Mouse (Mus musculus) CH12.LX (cell line): ENCODE measurements around the gene Zfp281. TPM values are rescaled to one million over a fixed set of nuclear protein-coding genes. Genes with fewer than 3 reads are reported as not detected.

ENCODE experiments used
- DNase-seq: peaks from one replicate; pipeline ENCODE4 v3.0.0-alpha.2; 2013; ENCODE audit errors: extremely low read depth
- H3K27ac ChIP-seq: 2 replicates; pipeline ENCODE4 v1.5.1; 2012; ENCODE audit warnings: low read depth, mild to moderate bottlenecking, control low read depth, moderate library complexity; ENCODE audit not compliant: insufficient read depth
- H3K27me3 ChIP-seq: replicated peaks from 2 replicates; pipeline ENCODE3; 2012; ENCODE audit warnings: inconsistent platforms
- H3K36me3 ChIP-seq, 2 experiments: replicated peaks in 1 of 2; 2 replicates each; pipeline versions ENCODE3 to v1.6.1; 2012; ENCODE audit warnings: inconsistent platforms in 1 of 2, low read length in 1 of 2, mild to moderate bottlenecking in 1 of 2, mixed read lengths in 1 of 2, moderate library complexity in 1 of 2; ENCODE audit not compliant: control insufficient read depth in 1 of 2, insufficient read depth in 1 of 2
- H3K4me1 ChIP-seq, 2 experiments: 2 replicates each; pipeline ENCODE4 v1.6.1; 2012; ENCODE audit warnings: inconsistent platforms in 1 of 2, moderate library complexity in 1 of 2; ENCODE audit not compliant: insufficient read depth in 2 of 2, control insufficient read depth in 1 of 2
- H3K4me2 ChIP-seq: 2 replicates; pipeline ENCODE4 v1.6.1; 2012; ENCODE audit warnings: low read depth, mild to moderate bottlenecking, control low read depth; ENCODE audit not compliant: poor library complexity, insufficient read depth, severe bottlenecking
- H3K4me3 ChIP-seq, 3 experiments: fragments of 150-350 bp in 1 of 3; sonication (generic) in 1 of 3; replicated peaks in 1 of 3; 2 replicates each; pipeline versions ENCODE3 to v1.5.1; 2011 to 2012; ENCODE audit warnings: low read depth in 2 of 3, low read length in 2 of 3, mild to moderate bottlenecking in 2 of 3, moderate library complexity in 2 of 3, control low read depth in 1 of 3, improper control_type of control experiment in 1 of 3, inconsistent platforms in 1 of 3, mixed read lengths in 1 of 3; ENCODE audit not compliant: poor library complexity in 1 of 3
- H3K79me2 ChIP-seq: replicated peaks from 2 replicates; pipeline ENCODE4 v1.6.1; 2012; ENCODE audit warnings: mild to moderate bottlenecking, moderate library complexity; ENCODE audit not compliant: control insufficient read depth, poor library complexity, insufficient read depth, severe bottlenecking; ENCODE audit errors: extremely low read depth
- H3K9ac ChIP-seq: 2 replicates; pipeline ENCODE4 v1.6.1; 2012; ENCODE audit warnings: low read depth, mild to moderate bottlenecking, control low read depth, moderate library complexity; ENCODE audit not compliant: insufficient read depth
- H3K9me3 ChIP-seq: replicated peaks from 2 replicates; pipeline ENCODE3; 2012; ENCODE audit warnings: low read length, inconsistent platforms, mixed read lengths
- BHLHE40 ChIP-seq: IDR thresholded peaks from 2 replicates; pipeline ENCODE4 v1.6.1; 2011; ENCODE audit warnings: mild to moderate bottlenecking, low read depth, low read length, improper control_type of control experiment
- CHD1 ChIP-seq: IDR thresholded peaks from 2 replicates; pipeline ENCODE4 v1.6.1; 2012; ENCODE audit warnings: low read depth, low read length, improper control_type of control experiment, inconsistent platforms
- IRF4 ChIP-seq: IDR thresholded peaks from 2 replicates; pipeline ENCODE4 v1.6.1; 2014; ENCODE audit warnings: low read depth, mild to moderate bottlenecking, inconsistent platforms, low read length, improper control_type of control experiment
- JUND ChIP-seq: conservative IDR thresholded peaks from 2 replicates; pipeline ENCODE4 v1.6.1; 2011; ENCODE audit warnings: low read depth, low read length, improper control_type of control experiment
- KAT2A ChIP-seq: IDR thresholded peaks from 2 replicates; pipeline ENCODE4 v1.6.1; 2012; ENCODE audit warnings: low read length, improper control_type of control experiment, inconsistent platforms; ENCODE audit not compliant: insufficient replicate concordance
- MAX ChIP-seq: IDR thresholded peaks from 2 replicates; pipeline ENCODE4 v1.6.1; 2011; ENCODE audit warnings: low read length, improper control_type of control experiment
- MAZ ChIP-seq: IDR thresholded peaks from 2 replicates; pipeline ENCODE4 v1.6.1; 2012; ENCODE audit warnings: low read depth, mild to moderate bottlenecking, inconsistent platforms, low read length, improper control_type of control experiment, moderate library complexity
- MYC ChIP-seq: IDR thresholded peaks from 2 replicates; pipeline ENCODE4 v1.6.1; 2011; ENCODE audit warnings: low read depth, mild to moderate bottlenecking, improper control_type of control experiment, low read length
- NELFE ChIP-seq: IDR thresholded peaks from 2 replicates; pipeline ENCODE4 v1.6.1; 2011; ENCODE audit warnings: low read depth, low read length, improper control_type of control experiment
- NRF1 ChIP-seq: IDR thresholded peaks from 2 replicates; pipeline ENCODE4 v1.6.1; 2014; ENCODE audit warnings: low read depth, mild to moderate bottlenecking, inconsistent platforms, low read length, improper control_type of control experiment, moderate library complexity
- PAX5 ChIP-seq: IDR thresholded peaks from 2 replicates; pipeline ENCODE4 v1.6.1; 2012; ENCODE audit warnings: low read length, inconsistent platforms, mixed read lengths
- RAD21 ChIP-seq: IDR thresholded peaks from 2 replicates; pipeline ENCODE4 v1.6.1; 2011; ENCODE audit warnings: low read depth, mild to moderate bottlenecking, low read length, improper control_type of control experiment, moderate library complexity
- SMC3 ChIP-seq: IDR thresholded peaks from 2 replicates; pipeline ENCODE4 v1.6.1; 2011; ENCODE audit warnings: low read depth, low read length, improper control_type of control experiment
- TBP ChIP-seq: conservative IDR thresholded peaks from 2 replicates; pipeline ENCODE4 v1.6.1; 2011; ENCODE audit warnings: low read depth, low read length, improper control_type of control experiment
- TCF12 ChIP-seq: IDR thresholded peaks from 2 replicates; pipeline ENCODE4 v1.6.1; 2014; ENCODE audit warnings: low read depth, mild to moderate bottlenecking, inconsistent platforms, low read length, improper control_type of control experiment
- UBTF ChIP-seq: IDR thresholded peaks from 2 replicates; pipeline ENCODE4 v1.6.1; 2012; ENCODE audit warnings: low read depth, mild to moderate bottlenecking, inconsistent platforms, low read length, improper control_type of control experiment, moderate library complexity
- ZNF384 ChIP-seq: IDR thresholded peaks from 2 replicates; pipeline ENCODE4 v1.6.1; 2012; ENCODE audit warnings: low read depth, low read length, improper control_type of control experiment, inconsistent platforms
- dilution Hi-C: fragments of 300-500 bp; cut with MboI; formaldehyde crosslinking; loops from 2 replicates; pipeline ENCODE4 v1.14.3; 2020; ENCODE audit warnings: low sequenced_read_pairs; ENCODE audit not compliant: extremely low pct_unique_long_range_greater_than_20kb, extremely low pct_ligation_motif_present
- in situ Hi-C: fragments of 300-500 bp; cut with MboI; formaldehyde crosslinking; loops from 3 replicates; pipeline ENCODE4 v1.14.3; 2019; ENCODE audit warnings: low sequenced_read_pairs, low pct_ligation_motif_present, low pct_unique_long_range_greater_than_20kb, mixed read lengths
- polyA plus RNA-seq: library from polyadenylated mRNA; unstranded; fragments of >175 nt; gene quantifications from 2 replicates; pipeline ENCODE4 v1.2.1, GENCODE M21; 2012; ENCODE audit warnings: low read depth; ENCODE audit not compliant: insufficient read length
- total RNA-seq, 2 experiments: library from RNA; depleted of rRNA; stranded (reverse); fragments of 300-350 nt in 1 of 2; fragments of >200 nt in 1 of 2; gene quantifications; 2 replicates each; pipeline ENCODE4 v1.2.3; 2012 to 2014

The Zfp281 gene
- total and polyA plus RNA-seq, 3 experiments: 17.2 to 39.5 (median 20.7) TPM

GRCm38 (mm10) chr1:136674548-136675455, 50.1 kb downstream of the Zfp281 start:
- no peaks in the 10 kb centered on the region for H3K79me2 ChIP-seq
- H3K4me1 ChIP-seq: peaks cover 5 to 42% of the 10 kb centered on the region in 2 experiments
- dilution Hi-C loops: no loop called here
- DNase-seq: no peak
- H3K9ac ChIP-seq: no peak overlapping the region
- H3K9me3 ChIP-seq: no peaks in the 10 kb centered on the region
- in situ Hi-C loops: no loop called here
- no peaks in the 10 kb centered on the region for H3K27me3 ChIP-seq
- no peak overlapping the region for H3K4me3 ChIP-seq
- no peak overlapping the region for H3K4me2 ChIP-seq
- H3K36me3 ChIP-seq: no peaks in the 10 kb centered on the region
- TF ChIP-seq ZNF384 (0 out of 2 replicates have a peak, but pooled peaks have one; percentile 8), CHD1 (no peak)
- no peak overlapping the region for H3K27ac ChIP-seq

GRCm38 (mm10) chr1:136675736-136676444, 51.2 kb downstream of the Zfp281 start:
- TF ChIP-seq IRF4 (no peak), BHLHE40 (no peak), TCF12 (no peak), SMC3 (no peak), NELFE (no peak), JUND (no peak), MAX (no peak), MAZ (no peak), PAX5 (no peak), TBP (no peak), MYC (no peak), ZNF384 (no peak), RAD21 (no peak), NRF1 (no peak), KAT2A (no peak), UBTF (no peak)

More at GRCm38 (mm10) chr1:136675736-136676444, 51.2 kb downstream of the Zfp281 start:
- no peaks in the 10 kb centered on the region for H3K27me3 ChIP-seq
- no peak overlapping the region for H3K9ac ChIP-seq
- H3K36me3 ChIP-seq: no peaks in the 10 kb centered on the region
- H3K4me3 ChIP-seq: no peak overlapping the region
- H3K79me2 ChIP-seq: no peaks in the 10 kb centered on the region
- DNase-seq: no peak
- H3K4me1 ChIP-seq: peaks cover 5 to 42% of the 10 kb centered on the region in 2 experiments
- in situ Hi-C loops (no loop called here), dilution Hi-C loops (no loop called here)
- H3K4me2 ChIP-seq: no peak overlapping the region
- no peaks in the 10 kb centered on the region for H3K9me3 ChIP-seq
- H3K27ac ChIP-seq: no peak overlapping the region
